Mouse (Mus musculus) bone marrow macrophage, adult 2 months (primary cell): ENCODE results near the gene Prpsap1.

ENCODE experiments used
- CTCF ChIP-seq: IDR thresholded peaks from 2 replicates; pipeline ENCODE4 v1.5.1; 2012; ENCODE audit warnings: low read depth, mild to moderate bottlenecking, low read length, moderate library complexity
- POLR2A ChIP-seq: IDR thresholded peaks from 2 replicates; pipeline ENCODE4 v1.6.1; 2012; ENCODE audit warnings: mild to moderate bottlenecking, low read depth, low read length, borderline replicate concordance

- TF ChIP-seq POLR2A = no peak
- TF ChIP-seq CTCF = no peak
Measured at GRCm38 (mm10) chr11:116530187-116531147, 36.5 kb upstream of the Prpsap1 start, which contains the start of gene Sphk1.
